In the genomic region with DNA sequence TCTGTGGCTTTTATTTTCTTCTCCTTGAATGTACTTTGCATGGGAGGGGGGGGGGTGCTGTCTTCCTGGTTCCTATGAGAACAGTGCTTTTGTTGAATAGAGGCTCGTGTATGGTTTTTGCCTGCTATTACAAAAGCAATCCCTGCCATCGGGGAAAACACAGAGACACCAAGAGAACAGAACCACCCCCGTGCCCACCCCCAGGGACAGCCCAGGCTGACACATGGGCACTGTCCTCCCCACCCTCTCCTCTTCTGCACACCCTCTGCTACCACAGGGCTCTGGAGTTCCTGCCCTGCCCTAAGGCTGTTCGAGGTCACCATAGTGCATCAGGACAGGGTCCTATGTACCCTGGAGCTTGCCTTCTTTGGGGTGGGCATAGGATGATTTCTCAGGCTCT, we compare ENCODE assay signal across 26 mouse cellular contexts. TPM values are rescaled to one million over a fixed set of nuclear protein-coding genes. Genes with fewer than 3 reads are reported as not detected.
DNase-seq lines count a peak whose midpoint lies in the region; ATAC-seq and TF ChIP-seq lines count a peak whose summit lies in the region.
"Had no signal": no experiment of that assay in that cellular context is flagged by ENCODE, and none has a peak within 500 bp of the region (broad histone marks: within the 10 kb centered on the region; RNA-seq: fewer than 3 reads in every experiment).

No protein-coding gene starts in this region.

- H3K4me3 ChIP-seq in hindbrain, embryonic 11.5 days (ENCODE audit: low read depth, low read length): no peak overlapping the region
- H3K4me3 ChIP-seq in hindbrain, postnatal 0 days (ENCODE audit: low read length): no peak overlapping the region
- H3K4me3 ChIP-seq in neural tube, embryonic 13.5 days: no peak overlapping the region
- no peak overlapping the region for H3K4me3 ChIP-seq in neural tube, embryonic 15.5 days (replicated peaks)
- H3K4me3 ChIP-seq: embryonic facial prominence, embryonic 10.5 days; embryonic facial prominence, embryonic 13.5 days; erythroblast, embryonic 14.5 days; forebrain, embryonic 12.5 days; forebrain, embryonic 15.5 days; heart, embryonic 12.5 days; heart, embryonic 15.5 days; hindbrain, embryonic 15.5 days had no signal

- DNase-seq in hindbrain, embryonic 11.5 days (ENCODE audit: low spot score): no peak
- DNase-seq in hindbrain, postnatal 0 days (ENCODE audit: low spot score): no peak
- peak; percentile 48 for DNase-seq in layer of hippocampus, adult 11-12 months (ENCODE audit: low spot score)
- no peak for DNase-seq in layer of hippocampus, postnatal 25 days (ENCODE audit: extremely low spot score in 1 of 2, low spot score in 1 of 2)
- DNase-seq: adrenal gland, adult 8-10 months; adrenal gland, postnatal 25 days; cerebellum, adult 11-12 months; cerebellum, adult 8-10 months; cerebellum, postnatal 10 days; cerebellum, postnatal 36 days; embryo, embryonic 11 days; gastrocnemius, postnatal 25 days; heart, adult 18-20 months; heart, postnatal 10 days; heart, postnatal 36 days had no signal

- no peak overlapping the region for H3K4me2 ChIP-seq in hindbrain, embryonic 11.5 days (replicated peaks; ENCODE audit: low read depth, low read length)
- no peak overlapping the region for H3K4me2 ChIP-seq in hindbrain, postnatal 0 days (ENCODE audit: low read depth, low read length)
- H3K4me2 ChIP-seq in neural tube, embryonic 13.5 days: no peak overlapping the region
- no peak overlapping the region for H3K4me2 ChIP-seq in neural tube, embryonic 15.5 days
- H3K4me2 ChIP-seq: embryonic facial prominence, embryonic 13.5 days; forebrain, embryonic 12.5 days; forebrain, embryonic 15.5 days; heart, embryonic 12.5 days; heart, embryonic 15.5 days; hindbrain, embryonic 15.5 days had no signal

- H3K4me1 ChIP-seq in hindbrain, embryonic 11.5 days (replicated peaks; ENCODE audit: control insufficient read depth, insufficient read depth, low read length): no peaks in the 10 kb centered on the region
- H3K4me1 ChIP-seq in hindbrain, postnatal 0 days (ENCODE audit: insufficient read depth, low read length): no peaks in the 10 kb centered on the region
- 0 out of 2 replicates have a peak, but pooled peaks cover 11% of the 10 kb centered on the region for H3K4me1 ChIP-seq in neural tube, embryonic 13.5 days (replicated peaks)
- peaks cover 3% of the 10 kb centered on the region for H3K4me1 ChIP-seq in neural tube, embryonic 15.5 days
- H3K4me1 ChIP-seq: embryonic facial prominence, embryonic 13.5 days; heart, embryonic 12.5 days; heart, embryonic 15.5 days had no signal

- H3K9me3 ChIP-seq in hindbrain, embryonic 11.5 days (ENCODE audit: control insufficient read depth, low read length): no peaks in the 10 kb centered on the region
- no peaks in the 10 kb centered on the region for H3K9me3 ChIP-seq in hindbrain, postnatal 0 days (ENCODE audit: low read length)
- H3K9me3 ChIP-seq in neural tube, embryonic 13.5 days: no peaks in the 10 kb centered on the region
- no peaks in the 10 kb centered on the region for H3K9me3 ChIP-seq in neural tube, embryonic 15.5 days (replicated peaks)
- H3K9me3 ChIP-seq: embryonic facial prominence, embryonic 10.5 days; embryonic facial prominence, embryonic 13.5 days; forebrain, embryonic 12.5 days; forebrain, embryonic 15.5 days; heart, embryonic 12.5 days; heart, embryonic 15.5 days; hindbrain, embryonic 15.5 days had no signal

- ATAC-seq in hindbrain, embryonic 11.5 days (ENCODE audit: low FRiP score): 0 out of 2 replicates have a peak, but pooled peaks have one; percentile 26
- no peak for ATAC-seq in hindbrain, postnatal 0 days
- 0 out of 2 replicates have a peak, but pooled peaks have one; percentile 37 for ATAC-seq in neural tube, embryonic 13.5 days (ENCODE audit: low read depth)
- no peak for ATAC-seq in neural tube, embryonic 15.5 days (ENCODE audit: low FRiP score)
- ATAC-seq: activated CD4-positive, CD25-positive, alpha-beta regulatory T cell, adult 4 months had no signal

- H3K36me3 ChIP-seq in hindbrain, embryonic 11.5 days (ENCODE audit: control insufficient read depth, insufficient read depth, low read length): no peaks in the 10 kb centered on the region
- H3K36me3 ChIP-seq in hindbrain, postnatal 0 days (ENCODE audit: insufficient read depth, low read length): no peaks in the 10 kb centered on the region
- no peaks in the 10 kb centered on the region for H3K36me3 ChIP-seq in neural tube, embryonic 13.5 days
- H3K36me3 ChIP-seq in neural tube, embryonic 15.5 days: no peaks in the 10 kb centered on the region
- H3K36me3 ChIP-seq: embryonic facial prominence, embryonic 10.5 days; embryonic facial prominence, embryonic 13.5 days; forebrain, embryonic 12.5 days; forebrain, embryonic 15.5 days; heart, embryonic 12.5 days; heart, embryonic 15.5 days; hindbrain, embryonic 15.5 days had no signal

- no peaks in the 10 kb centered on the region for H3K27me3 ChIP-seq in hindbrain, embryonic 11.5 days (ENCODE audit: control insufficient read depth, insufficient read depth, low read length)
- no peaks in the 10 kb centered on the region for H3K27me3 ChIP-seq in hindbrain, postnatal 0 days (ENCODE audit: insufficient read depth, low read length)
- H3K27me3 ChIP-seq in neural tube, embryonic 13.5 days: peaks cover 30% of the 10 kb centered on the region
- H3K27me3 ChIP-seq in neural tube, embryonic 15.5 days (replicated peaks): peaks cover 5% of the 10 kb centered on the region; the same call in 1 of the 2 replicates
- H3K27me3 ChIP-seq: forebrain, embryonic 15.5 days had no signal

- no peak for TF ChIP-seq CTCF in hindbrain, postnatal 0 days (IDR thresholded peaks at IDR 0.05; ENCODE audit: low read depth)

- WGBS in hindbrain, embryonic 11.5 days: 79% methylated on average over 4 of the region's 4 CpGs
- 47% methylated on average over 4 of the region's 4 CpGs for WGBS in hindbrain, postnatal 0 days
- WGBS in neural tube, embryonic 13.5 days: 50% methylated on average over 4 of the region's 4 CpGs
- WGBS in neural tube, embryonic 15.5 days: 79% methylated on average over 4 of the region's 4 CpGs

- no peak overlapping the region for H3K9ac ChIP-seq in hindbrain, embryonic 11.5 days (ENCODE audit: low read depth, low read length)
- no peak overlapping the region for H3K9ac ChIP-seq in hindbrain, postnatal 0 days (replicated peaks; ENCODE audit: low read length)
- H3K9ac ChIP-seq in neural tube, embryonic 13.5 days: no peak overlapping the region
- no peak overlapping the region for H3K9ac ChIP-seq in neural tube, embryonic 15.5 days (replicated peaks)
- H3K9ac ChIP-seq: embryonic facial prominence, embryonic 13.5 days; forebrain, embryonic 12.5 days; forebrain, embryonic 15.5 days; heart, embryonic 12.5 days; heart, embryonic 15.5 days; hindbrain, embryonic 15.5 days had no signal

- H3K27ac ChIP-seq in hindbrain, embryonic 11.5 days (ENCODE audit: low read depth, low read length): no peak overlapping the region
- H3K27ac ChIP-seq in hindbrain, postnatal 0 days: no peak overlapping the region
- H3K27ac ChIP-seq in neural tube, embryonic 13.5 days (replicated peaks): no peak overlapping the region
- no peak overlapping the region for H3K27ac ChIP-seq in neural tube, embryonic 15.5 days (replicated peaks)
- H3K27ac ChIP-seq: embryonic facial prominence, embryonic 10.5 days; embryonic facial prominence, embryonic 13.5 days; forebrain, embryonic 12.5 days; forebrain, embryonic 15.5 days; heart, embryonic 15.5 days; hindbrain, embryonic 15.5 days had no signal

RNA-seq across cellular contexts. Expression of gene Dagla, which starts 29.8 kb away (rescaled TPM):
- 1.5 and 1.8 TPM in 2 replicates for polyA plus RNA-seq in hindbrain, embryonic 11.5 days (2014; fragmentation: Nextera tagmentation; extraction: Ambion mirVana)
- 33.7 and 35.0 TPM in 2 replicates for total RNA-seq in hindbrain, postnatal 0 days (2014; rRNA removed)
- 9.0 and 10.9 TPM in 2 replicates for polyA plus RNA-seq in hindbrain, postnatal 0 days (2015; fragmentation: Nextera tagmentation; extraction: Ambion mirVana)
- total RNA-seq in layer of hippocampus, postnatal 25 days (2021): 100 to 1,000 TPM; 121 to 142 TPM
- 6.3 and 6.4 TPM in 2 replicates for polyA plus RNA-seq in neural tube, embryonic 13.5 days (2015; fragmentation: Nextera tagmentation; extraction: Ambion mirVana)
- polyA plus RNA-seq in neural tube, embryonic 15.5 days (2015; fragmentation: Nextera tagmentation; extraction: Ambion mirVana): 11.2 and 12.2 TPM in 2 replicates

RNA-seq across cellular contexts. Expression of gene Syt7, which starts 54.4 kb away (rescaled TPM):
- 2.1 and 2.4 TPM in 2 replicates for polyA plus RNA-seq in hindbrain, embryonic 11.5 days (2014; fragmentation: Nextera tagmentation; extraction: Ambion mirVana)
- 93.4 and 114 TPM in 2 replicates for total RNA-seq in hindbrain, postnatal 0 days (2014; rRNA removed)
- polyA plus RNA-seq in hindbrain, postnatal 0 days (2015; fragmentation: Nextera tagmentation; extraction: Ambion mirVana): 11.9 and 17.4 TPM in 2 replicates
- 100 to 1,000 TPM; 258 to 328 TPM for total RNA-seq in layer of hippocampus, postnatal 25 days (2021)
- 9.6 and 10.7 TPM in 2 replicates for polyA plus RNA-seq in neural tube, embryonic 13.5 days (2015; fragmentation: Nextera tagmentation; extraction: Ambion mirVana)
- polyA plus RNA-seq in neural tube, embryonic 15.5 days (2015; fragmentation: Nextera tagmentation; extraction: Ambion mirVana): 10.4 and 17.3 TPM in 2 replicates
- polyA plus RNA-seq: erythroblast, embryonic 14.5 days had no signal

Comparison
In these comparisons a context has a peak if more than half of its experiments do, and no peak if none do; other contexts are left out.
1. ATAC-seq: peak in hindbrain, embryonic 11.5 days (single experiment) and neural tube, embryonic 13.5 days (single experiment); none in hindbrain, postnatal 0 days (single experiment) and neural tube, embryonic 15.5 days (single experiment).